Mouse (Mus musculus): ENCODE data around the gene Nxpe5. TPM values are rescaled to one million over a fixed set of nuclear protein-coding genes. Genes with fewer than 3 reads are reported as not detected.

Nxpe5 gene
- polyA plus RNA-seq (2012; rRNA removed): 0.26 and 0.33 TPM in 2 replicates

GRCm38 (mm10) chr5:138225700-138226099 is at the start of gene Nxpe5:
TSS of gene Nxpe5 (plus strand) at chr5:138225898.
- no peaks in the 10 kb centered on the region for H3K27me3 ChIP-seq (replicated peaks; ENCODE audit: control insufficient read depth, insufficient read depth, low read length)
- H3K27ac ChIP-seq (ENCODE audit: insufficient read depth, low read depth, low read length): no peak within 1 kb of the TSS
- 66% methylated on average over 2 of the region's 2 CpGs for WGBS
- no peaks in the 10 kb centered on the region for H3K4me1 ChIP-seq (ENCODE audit: control insufficient read depth, insufficient read depth, low read length)
- H3K4me3 ChIP-seq (ENCODE audit: insufficient read depth, low read depth, low read length): no peak within 1 kb of the TSS
- no peak for DNase-seq
- H3K36me3 ChIP-seq (ENCODE audit: control insufficient read depth, insufficient read depth, low read length): no peaks in the 10 kb centered on the region
- TF ChIP-seq POLR2A (IDR thresholded peaks at IDR 0.05; ENCODE audit: low read depth, low read length) (no peak), CTCF (conservative IDR thresholded peaks at IDR 0.05; ENCODE audit: insufficient read depth, insufficient read length, low read depth, low read length) (no peak)

GRCm38 (mm10) chr5:138186950-138187638 is 38.6 kb upstream of the Nxpe5 start, which contains the start of the genes Taf6 and Cnpy4:
TSS of gene Taf6 (minus strand) at chr5:138187451.
TSS of gene Cnpy4 (plus strand) at chr5:138187485.
- Histone ChIP-seq H3K36me3 (ENCODE audit: control insufficient read depth, insufficient read depth, low read length) (no peaks in the 10 kb centered on the region), H3K27ac (ENCODE audit: insufficient read depth, low read depth, low read length) (peak within 1 kb of the TSS; percentile 93), H3K27me3 (replicated peaks; ENCODE audit: control insufficient read depth, insufficient read depth, low read length) (no peaks in the 10 kb centered on the region), H3K4me3 (ENCODE audit: insufficient read depth, low read depth, low read length) (peak within 1 kb of the TSS; percentile 98), H3K4me1 (ENCODE audit: control insufficient read depth, insufficient read depth, low read length) (no peaks in the 10 kb centered on the region)
- peak; percentile 92 for DNase-seq
- WGBS: under 1% methylated on average over 31 of the region's 31 CpGs
- no peak for TF ChIP-seq CTCF (conservative IDR thresholded peaks at IDR 0.05; ENCODE audit: insufficient read depth, insufficient read length, low read depth, low read length)
- peak; percentile 81 for TF ChIP-seq POLR2A (IDR thresholded peaks at IDR 0.05; ENCODE audit: low read depth, low read length)

- H3K27me3 ChIP-seq (replicated peaks; ENCODE audit: control insufficient read depth, insufficient read depth, low read length): no peaks in the 10 kb centered on the region
- 0% methylated on average over 10 of the region's 10 CpGs for WGBS
- peak overlapping the region; percentile 93 for H3K27ac ChIP-seq (ENCODE audit: insufficient read depth, low read depth, low read length)
- peak overlapping the region; percentile 97 for H3K4me3 ChIP-seq (ENCODE audit: insufficient read depth, low read depth, low read length)
- H3K4me1 ChIP-seq (ENCODE audit: control insufficient read depth, insufficient read depth, low read length): no peaks in the 10 kb centered on the region
- DNase-seq: peak; percentile 90
- TF ChIP-seq CTCF (conservative IDR thresholded peaks at IDR 0.05; ENCODE audit: insufficient read depth, insufficient read length, low read depth, low read length) (no peak), POLR2A (IDR thresholded peaks at IDR 0.05; ENCODE audit: low read depth, low read length) (no peak)
- H3K36me3 ChIP-seq (ENCODE audit: control insufficient read depth, insufficient read depth, low read length): no peaks in the 10 kb centered on the region
Observed at GRCm38 (mm10) chr5:138187661-138188306, 37.9 kb upstream of the Nxpe5 start.

GRCm38 (mm10) chr5:138193771-138194727 is 31.6 kb upstream of the Nxpe5 start, which contains the start of gene Mblac1:
TSS of gene Mblac1 (plus strand) at chr5:138194314.
- Histone ChIP-seq H3K36me3 (ENCODE audit: control insufficient read depth, insufficient read depth, low read length) (no peaks in the 10 kb centered on the region), H3K27me3 (replicated peaks; ENCODE audit: control insufficient read depth, insufficient read depth, low read length) (no peaks in the 10 kb centered on the region), H3K4me1 (ENCODE audit: control insufficient read depth, insufficient read depth, low read length) (no peaks in the 10 kb centered on the region; the same call in 1 of the 2 replicates), H3K4me3 (ENCODE audit: insufficient read depth, low read depth, low read length) (peak within 1 kb of the TSS; percentile 88), H3K27ac (ENCODE audit: insufficient read depth, low read depth, low read length) (peak within 1 kb of the TSS; percentile 26; the same call in 1 of the 2 replicates)
- TF ChIP-seq CTCF (conservative IDR thresholded peaks at IDR 0.05; ENCODE audit: insufficient read depth, insufficient read length, low read depth, low read length) (no peak), POLR2A (IDR thresholded peaks at IDR 0.05; ENCODE audit: low read depth, low read length) (no peak)
- DNase-seq: peak; percentile 93
- 6% methylated on average over 54 of the region's 54 CpGs for WGBS

GRCm38 (mm10) chr5:138194755-138195345 is 30.8 kb upstream of the Nxpe5 start:
- WGBS: 3% methylated on average over 29 of the region's 29 CpGs
- peak; percentile 27 for DNase-seq

GRCm38 (mm10) chr5:138195463-138195862 is 30.2 kb upstream of the Nxpe5 start:
- H3K27me3 ChIP-seq (replicated peaks; ENCODE audit: control insufficient read depth, insufficient read depth, low read length): no peaks in the 10 kb centered on the region
- H3K27ac ChIP-seq (ENCODE audit: insufficient read depth, low read depth, low read length): no peak overlapping the region
- H3K4me1 ChIP-seq (ENCODE audit: control insufficient read depth, insufficient read depth, low read length): no peaks in the 10 kb centered on the region; the same call in 1 of the 2 replicates
- no peaks in the 10 kb centered on the region for H3K36me3 ChIP-seq (ENCODE audit: control insufficient read depth, insufficient read depth, low read length)
- no peak overlapping the region for H3K4me3 ChIP-seq (ENCODE audit: insufficient read depth, low read depth, low read length)
- 67% methylated on average over 7 of the region's 7 CpGs for WGBS
- TF ChIP-seq CTCF (conservative IDR thresholded peaks at IDR 0.05; ENCODE audit: insufficient read depth, insufficient read length, low read depth, low read length) (no peak), POLR2A (IDR thresholded peaks at IDR 0.05; ENCODE audit: low read depth, low read length) (no peak)
- no peak for DNase-seq

More at GRCm38 (mm10) chr5:138194755-138195345, 30.8 kb upstream of the Nxpe5 start:
- no peaks in the 10 kb centered on the region; the same call in 1 of the 2 replicates for H3K4me1 ChIP-seq (ENCODE audit: control insufficient read depth, insufficient read depth, low read length)
- no peaks in the 10 kb centered on the region for H3K36me3 ChIP-seq (ENCODE audit: control insufficient read depth, insufficient read depth, low read length)
- TF ChIP-seq POLR2A (IDR thresholded peaks at IDR 0.05; ENCODE audit: low read depth, low read length) (no peak), CTCF (conservative IDR thresholded peaks at IDR 0.05; ENCODE audit: insufficient read depth, insufficient read length, low read depth, low read length) (no peak)
- no peaks in the 10 kb centered on the region for H3K27me3 ChIP-seq (replicated peaks; ENCODE audit: control insufficient read depth, insufficient read depth, low read length)
- H3K4me3 ChIP-seq (ENCODE audit: insufficient read depth, low read depth, low read length): peak overlapping the region; percentile 88
- no peak overlapping the region for H3K27ac ChIP-seq (ENCODE audit: insufficient read depth, low read depth, low read length)

Measured in kidney, adult 2 months (tissue).